Mouse (Mus musculus) liver, postnatal 0 days (tissue): ENCODE measurements at regions not wholly inside any gene's neighbourhood (a gene's known extent, or its start where the extent isn't known, plus 50 kb on each side); places are given as distances from the start of the nearest gene placed in this dataset.

Experiments
- CTCF ChIP-seq: sonication (generic); IDR thresholded peaks from 2 replicates; pipeline ENCODE4 v1.5.1; 2016; ENCODE audit warnings: antibody characterized with exemption, low read depth
- EP300 ChIP-seq: IDR thresholded peaks from 2 replicates; pipeline ENCODE4 v1.6.1; 2016; ENCODE audit warnings: antibody characterized with exemption, low read depth, mild to moderate bottlenecking

- TF ChIP-seq CTCF, result no peak
- TF ChIP-seq EP300, result peak; percentile 79
Measured at GRCm38 (mm10) chr6:148620034-148620433, 175.8 kb upstream of the Tmtc1 start.
